Comparison of ENCODE assay signal across 10 mouse cellular contexts in genomic region chr5:128536393-128536792, GRCm38 (mm10).
A peak's percentile ranks its signal among the peaks of the same experiment; 100 is the strongest.
DNase-seq lines count a peak whose midpoint lies in the region; ATAC-seq lines count a peak whose summit lies in the region.
"Had no signal": no experiment of that assay in that cellular context is flagged by ENCODE, and none has a peak within 500 bp of the region (broad histone marks: within the 10 kb centered on the region; RNA-seq: fewer than 3 reads in every experiment).

No protein-coding gene starts in this region.

- H3K4me2 ChIP-seq in embryonic facial prominence, embryonic 13.5 days: peak overlapping the region; percentile 53
- H3K4me2 ChIP-seq in hindbrain, embryonic 15.5 days: peak overlapping the region; percentile 36
- H3K4me2 ChIP-seq in neural tube, embryonic 13.5 days: peak overlapping the region; percentile 44

- H3K9me3 ChIP-seq in embryonic facial prominence, embryonic 13.5 days: no peaks in the 10 kb centered on the region
- no peaks in the 10 kb centered on the region for H3K9me3 ChIP-seq in hindbrain, embryonic 15.5 days
- H3K9me3 ChIP-seq in neural tube, embryonic 13.5 days: no peaks in the 10 kb centered on the region

- no peaks in the 10 kb centered on the region for H3K36me3 ChIP-seq in embryonic facial prominence, embryonic 13.5 days
- H3K36me3 ChIP-seq in hindbrain, embryonic 15.5 days: no peaks in the 10 kb centered on the region
- no peaks in the 10 kb centered on the region for H3K36me3 ChIP-seq in neural tube, embryonic 13.5 days
- H3K36me3 ChIP-seq: G1E had no signal

- peak overlapping the region; percentile 20 for H3K4me3 ChIP-seq in embryonic facial prominence, embryonic 13.5 days
- H3K4me3 ChIP-seq in hindbrain, embryonic 15.5 days: 0 out of 2 replicates have a peak overlapping the region, but pooled peaks have one; percentile 11
- H3K4me3 ChIP-seq in neural tube, embryonic 13.5 days: peak overlapping the region; percentile 13; the same call in 1 of the 2 replicates

- WGBS in embryonic facial prominence, embryonic 13.5 days: 15% methylated on average over 8 of the region's 8 CpGs
- WGBS in hindbrain, embryonic 15.5 days: 29% methylated on average over 8 of the region's 8 CpGs
- 18% methylated on average over 8 of the region's 8 CpGs for WGBS in neural tube, embryonic 13.5 days

- no peak for ATAC-seq in embryonic facial prominence, embryonic 13.5 days (ENCODE audit: insufficient number of reproducible peaks, insufficient read depth, low FRiP score, low TSS enrichment, low read depth)
- no peak for ATAC-seq in hindbrain, embryonic 15.5 days (ENCODE audit: low FRiP score, low read depth)
- no peak for ATAC-seq in neural tube, embryonic 13.5 days (ENCODE audit: low read depth)
- no peak for ATAC-seq in megakaryocyte-erythroid progenitor cell, adult 5-6 weeks (replicated peaks; ENCODE audit: low FRiP score, low TSS enrichment, poor library complexity, severe bottlenecking)

- no peak overlapping the region for H3K27ac ChIP-seq in embryonic facial prominence, embryonic 13.5 days
- no peak overlapping the region for H3K27ac ChIP-seq in hindbrain, embryonic 15.5 days (replicated peaks)
- H3K27ac ChIP-seq in neural tube, embryonic 13.5 days (replicated peaks): no peak overlapping the region

- DNase-seq in layer of hippocampus, adult 18-20 months (ENCODE audit: low spot score in 2 of 2): peak; percentile 8 to 25
- no peak for DNase-seq in layer of hippocampus, adult 8-10 months (ENCODE audit: low spot score in 2 of 2)
- no peak for DNase-seq in spleen, postnatal 36 days (ENCODE audit: low spot score in 2 of 2)
- DNase-seq: kidney, postnatal 14 days; thymus, adult 2 months had no signal

- H3K27me3 ChIP-seq in embryonic facial prominence, embryonic 13.5 days: no peaks in the 10 kb centered on the region
- H3K27me3 ChIP-seq in hindbrain, embryonic 15.5 days: no peaks in the 10 kb centered on the region
- H3K27me3 ChIP-seq in neural tube, embryonic 13.5 days: no peaks in the 10 kb centered on the region

- H3K4me1 ChIP-seq in embryonic facial prominence, embryonic 13.5 days: peaks cover 14% of the 10 kb centered on the region
- H3K4me1 ChIP-seq in hindbrain, embryonic 15.5 days (replicated peaks): peaks cover 8% of the 10 kb centered on the region
- peaks cover 18% of the 10 kb centered on the region for H3K4me1 ChIP-seq in neural tube, embryonic 13.5 days (replicated peaks)

- H3K9ac ChIP-seq in embryonic facial prominence, embryonic 13.5 days: peak overlapping the region; percentile 46; the same call in 1 of the 2 replicates
- no peak overlapping the region for H3K9ac ChIP-seq in hindbrain, embryonic 15.5 days
- H3K9ac ChIP-seq in neural tube, embryonic 13.5 days: no peak overlapping the region

Comparison
In these comparisons a context has a peak if more than half of its experiments do, and no peak if none do; other contexts are left out.
1. DNase-seq: peak in layer of hippocampus, adult 18-20 months (2 of 2); none in layer of hippocampus, adult 8-10 months (0 of 2) and spleen, postnatal 36 days (0 of 2).
2. Peak in every context shown above with its lines, with median percentiles within 50 percentile points of each other: H3K4me2 ChIP-seq and H3K4me3 ChIP-seq.